Mouse (Mus musculus) forebrain, embryonic 12.5 days (tissue): Measurements from ENCODE around the gene Polr2h. TPM values are rescaled to one million over a fixed set of nuclear protein-coding genes. Genes with fewer than 3 reads are reported as not detected.

Experiments
- ATAC-seq: fragments of 200-750 bp; cut with Nextera tagmentation; 2 replicates; pipeline ENCODE4 v1.8.0; 2017; ENCODE audit warnings: moderate TSS enrichment; ENCODE audit not compliant: low FRiP score
- H3K27ac ChIP-seq: fragments of 300-500 bp; sonication (generic); 2 replicates; pipeline ENCODE4 v1.5.1; 2016; ENCODE audit warnings: mild to moderate bottlenecking
- H3K27me3 ChIP-seq: fragments of 300-500 bp; sonication (generic); 2 replicates; pipeline ENCODE4 v1.6.1; 2016; ENCODE audit warnings: mild to moderate bottlenecking
- H3K36me3 ChIP-seq: fragments of 300-500 bp; sonication (generic); replicated peaks from 2 replicates; pipeline ENCODE4 v1.6.1; 2016; ENCODE audit warnings: mild to moderate bottlenecking
- H3K4me1 ChIP-seq: fragments of 300-500 bp; sonication (generic); 2 replicates; pipeline ENCODE4 v1.6.1; 2016
- H3K4me2 ChIP-seq: fragments of 300-500 bp; sonication (generic); 2 replicates; pipeline ENCODE4 v1.6.1; 2016; ENCODE audit warnings: mild to moderate bottlenecking, moderate library complexity
- H3K4me3 ChIP-seq: fragments of 300-500 bp; sonication (generic); replicated peaks from 2 replicates; pipeline ENCODE4 v1.5.1; 2016; ENCODE audit warnings: mild to moderate bottlenecking
- H3K9ac ChIP-seq: fragments of 300-500 bp; sonication (generic); 2 replicates; pipeline ENCODE4 v1.6.1; 2016; ENCODE audit warnings: mild to moderate bottlenecking
- H3K9me3 ChIP-seq: fragments of 300-500 bp; sonication (generic); 2 replicates; pipeline ENCODE4 v1.6.1; 2016
- WGBS: fragments of 180-500 bp; shearing (Covaris S2); methylation state at CpG from one replicate; pipeline ENCODE4 v1.1.7; 2016; 5-methylcytosine and 5-hydroxymethylcytosine counted together
- polyA plus RNA-seq: library from polyadenylated mRNA; unstranded; fragments of >200 nt; fragmentation: Nextera tagmentation; extraction: Ambion mirVana; gene quantifications from 2 replicates; pipeline ENCODE4 v1.2.1, GENCODE M21; 2016

Polr2h gene
- polyA plus RNA-seq, 1 experiment from 2014 or later, result 85.7 TPM

GRCm38 (mm10) chr16:20690774-20691173 is 26.7 kb upstream of the Polr2h start:
- Histone ChIP-seq H3K4me2 (no peak overlapping the region), H3K9ac (no peak overlapping the region), H3K27me3 (no peaks in the 10 kb centered on the region), H3K9me3 (no peaks in the 10 kb centered on the region), H3K4me3 (no peak overlapping the region), H3K4me1 (peaks cover 35% of the 10 kb centered on the region), H3K27ac (no peak overlapping the region), H3K36me3 (peaks cover 63% of the 10 kb centered on the region)
- WGBS, result 93% methylated on average over 3 of the region's 3 CpGs
- no peak for ATAC-seq

- Histone ChIP-seq H3K36me3 (peaks cover 54% of the 10 kb centered on the region), H3K27ac (no peak overlapping the region), H3K4me1 (peaks cover 43% of the 10 kb centered on the region), H3K9me3 (no peaks in the 10 kb centered on the region), H3K9ac (no peak overlapping the region), H3K4me3 (no peak overlapping the region), H3K27me3 (no peaks in the 10 kb centered on the region), H3K4me2 (no peak overlapping the region)
- WGBS, result 93% methylated on average over 1 of the region's 1 CpGs
- no peak for ATAC-seq
Measured at GRCm38 (mm10) chr16:20691617-20692016, 25.8 kb upstream of the Polr2h start.

GRCm38 (mm10) chr16:20692241-20692965 is 25.1 kb upstream of the Polr2h start:
- Histone ChIP-seq H3K4me1 (peaks cover 50% of the 10 kb centered on the region), H3K9me3 (no peaks in the 10 kb centered on the region), H3K4me3 (peak overlapping the region; percentile 62; the same call in 1 of the 2 replicates), H3K4me2 (peak overlapping the region; percentile 70), H3K36me3 (peaks cover 46% of the 10 kb centered on the region), H3K27me3 (no peaks in the 10 kb centered on the region), H3K27ac (peak overlapping the region; percentile 44; the same call in 1 of the 2 replicates), H3K9ac (no peak overlapping the region)
- no peak for ATAC-seq
- WGBS, result 43% methylated on average over 16 of the region's 16 CpGs

- ATAC-seq, result peak; percentile 92
- no peaks in the 10 kb centered on the region for H3K27me3 ChIP-seq
- 1% methylated on average over 37 of the region's 37 CpGs for WGBS
Measured at GRCm38 (mm10) chr16:20693111-20693701, 24.3 kb upstream of the Polr2h start, which contains the start of gene Fam131a. Fam131a (plus strand) TSS chr16:20693241.

GRCm38 (mm10) chr16:20694781-20695180 is 22.7 kb upstream of the Polr2h start:
- H3K4me2 ChIP-seq, result peak overlapping the region; percentile 70; the same call in 1 of the 2 replicates
- WGBS, result 80% methylated on average over 8 of the region's 8 CpGs
- H3K4me3 ChIP-seq, result 0 out of 2 replicates have a peak overlapping the region, but pooled peaks have one; percentile 1
- H3K9me3 ChIP-seq, result no peaks in the 10 kb centered on the region
- H3K9ac ChIP-seq, result no peak overlapping the region
- no peak for ATAC-seq
- H3K4me1 ChIP-seq, result peaks cover 52% of the 10 kb centered on the region
- peaks cover 33% of the 10 kb centered on the region for H3K36me3 ChIP-seq
- peak overlapping the region; percentile 50; the same call in 1 of the 2 replicates for H3K27ac ChIP-seq
- H3K27me3 ChIP-seq, result no peaks in the 10 kb centered on the region

More at GRCm38 (mm10) chr16:20693111-20693701, 24.3 kb upstream of the Polr2h start, which contains the start of gene Fam131a:
- H3K9me3 ChIP-seq, result no peaks in the 10 kb centered on the region
- peaks cover 52% of the 10 kb centered on the region for H3K4me1 ChIP-seq
- peak within 1 kb of the TSS; percentile 73 for H3K9ac ChIP-seq
- peak within 1 kb of the TSS; percentile 62 for H3K4me3 ChIP-seq
- H3K4me2 ChIP-seq, result peak within 1 kb of the TSS; percentile 70
- H3K36me3 ChIP-seq, result peaks cover 38% of the 10 kb centered on the region
- peak within 1 kb of the TSS; percentile 87 for H3K27ac ChIP-seq

- H3K4me1 ChIP-seq, result peaks cover 58% of the 10 kb centered on the region
- H3K9me3 ChIP-seq, result no peaks in the 10 kb centered on the region
- H3K4me2 ChIP-seq, result peak overlapping the region; percentile 70
- H3K36me3 ChIP-seq, result peaks cover 29% of the 10 kb centered on the region
- H3K9ac ChIP-seq, result peak overlapping the region; percentile 61
- H3K4me3 ChIP-seq, result peak overlapping the region; percentile 45
- H3K27ac ChIP-seq, result peak overlapping the region; percentile 78
- peak; percentile 87 for ATAC-seq
- 2% methylated on average over 46 of the region's 46 CpGs for WGBS
- no peaks in the 10 kb centered on the region for H3K27me3 ChIP-seq
Measured at GRCm38 (mm10) chr16:20695622-20696323, 21.7 kb upstream of the Polr2h start.

- Histone ChIP-seq H3K9ac (no peak overlapping the region), H3K4me1 (peaks cover 58% of the 10 kb centered on the region), H3K27me3 (no peaks in the 10 kb centered on the region), H3K4me2 (no peak overlapping the region), H3K27ac (no peak overlapping the region), H3K36me3 (peaks cover 28% of the 10 kb centered on the region), H3K9me3 (no peaks in the 10 kb centered on the region), H3K4me3 (no peak overlapping the region)
- 82% methylated on average over 5 of the region's 5 CpGs for WGBS
- ATAC-seq, result no peak
Measured at GRCm38 (mm10) chr16:20699266-20699665, 18.2 kb upstream of the Polr2h start.

GRCm38 (mm10) chr16:20700036-20700435 is 17.4 kb upstream of the Polr2h start:
- Histone ChIP-seq H3K9ac (no peak overlapping the region), H3K4me1 (peaks cover 53% of the 10 kb centered on the region), H3K9me3 (no peaks in the 10 kb centered on the region), H3K27me3 (no peaks in the 10 kb centered on the region), H3K4me2 (no peak overlapping the region), H3K27ac (0 out of 2 replicates have a peak overlapping the region, but pooled peaks have one; percentile 42), H3K4me3 (no peak overlapping the region), H3K36me3 (peaks cover 28% of the 10 kb centered on the region)
- no peak for ATAC-seq
- 40% methylated on average over 5 of the region's 5 CpGs for WGBS

- H3K9ac ChIP-seq, result peak overlapping the region; percentile 30; the same call in 1 of the 2 replicates
- H3K4me1 ChIP-seq, result peaks cover 40% of the 10 kb centered on the region
- no peak overlapping the region for H3K4me3 ChIP-seq
- WGBS, result 45% methylated on average over 7 of the region's 7 CpGs
- peak overlapping the region; percentile 80 for H3K27ac ChIP-seq
- 0 out of 2 replicates have a peak, but pooled peaks have one; percentile 22 for ATAC-seq
- H3K9me3 ChIP-seq, result no peaks in the 10 kb centered on the region
- H3K36me3 ChIP-seq, result peaks cover 37% of the 10 kb centered on the region
- H3K27me3 ChIP-seq, result no peaks in the 10 kb centered on the region
- H3K4me2 ChIP-seq, result 0 out of 2 replicates have a peak overlapping the region, but pooled peaks have one; percentile 2
Measured at GRCm38 (mm10) chr16:20701316-20701715, 16.1 kb upstream of the Polr2h start.

- 12% methylated on average over 12 of the region's 12 CpGs for WGBS
- ATAC-seq, result peak; percentile 36
- peak overlapping the region; percentile 2; the same call in 1 of the 2 replicates for H3K4me2 ChIP-seq
Measured at GRCm38 (mm10) chr16:20701729-20702521, 15.5 kb upstream of the Polr2h start.

GRCm38 (mm10) chr16:20702522-20702893 is 15.0 kb upstream of the Polr2h start:
- peaks cover 29% of the 10 kb centered on the region for H3K4me1 ChIP-seq
- WGBS, result 4% methylated on average over 8 of the region's 8 CpGs
- no peaks in the 10 kb centered on the region for H3K27me3 ChIP-seq
- peak overlapping the region; percentile 2; the same call in 1 of the 2 replicates for H3K4me2 ChIP-seq
- peak; percentile 65 for ATAC-seq
- peaks cover 49% of the 10 kb centered on the region for H3K36me3 ChIP-seq
- H3K9me3 ChIP-seq, result no peaks in the 10 kb centered on the region
- H3K27ac ChIP-seq, result peak overlapping the region; percentile 80
- peak overlapping the region; percentile 30; the same call in 1 of the 2 replicates for H3K9ac ChIP-seq
- no peak overlapping the region for H3K4me3 ChIP-seq

More at GRCm38 (mm10) chr16:20701729-20702521, 15.5 kb upstream of the Polr2h start:
- Histone ChIP-seq H3K9me3 (no peaks in the 10 kb centered on the region), H3K27ac (peak overlapping the region; percentile 80), H3K4me3 (no peak overlapping the region), H3K4me1 (peaks cover 34% of the 10 kb centered on the region), H3K36me3 (peaks cover 43% of the 10 kb centered on the region), H3K9ac (peak overlapping the region; percentile 30), H3K27me3 (no peaks in the 10 kb centered on the region)
